Mouse (Mus musculus) lung, postnatal 36 days (tissue): ENCODE measurements around the gene Adamtsl1.

ENCODE experiments used
- DNase-seq: peaks from one replicate; pipeline ENCODE4 v3.0.0; 2022; ENCODE audit warnings: mixed read lengths

Gene Adamtsl1

GRCm38 (mm10) chr4:85939460-85939859, 425.5 kb downstream of the Adamtsl1 start:
- no peak for DNase-seq

DNA sequence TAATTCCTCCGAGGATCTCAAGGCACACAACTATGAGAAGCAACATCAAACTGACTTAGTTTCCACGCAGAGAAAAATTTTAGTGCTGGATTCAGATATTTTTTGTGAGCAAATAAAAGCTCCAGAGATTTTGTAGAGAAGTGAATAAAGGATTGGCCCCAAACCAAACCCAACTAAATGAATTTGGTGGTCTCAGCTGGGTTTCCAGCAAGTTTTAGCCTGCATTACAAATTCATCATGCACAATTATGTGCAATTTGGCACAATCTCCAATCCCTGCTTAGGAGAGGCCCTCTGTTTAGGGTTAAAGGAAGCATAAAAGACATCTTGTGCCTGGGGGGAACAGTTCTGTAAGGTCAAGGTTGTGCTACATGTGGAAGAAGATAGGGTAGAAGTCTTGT, 427.9 kb downstream of the Adamtsl1 start:
- DNase-seq: no peak

- no peak for DNase-seq
These were observed 439.6 kb downstream of the Adamtsl1 start for GRCm38 (mm10) chr4:85953590-85953989.

DNA sequence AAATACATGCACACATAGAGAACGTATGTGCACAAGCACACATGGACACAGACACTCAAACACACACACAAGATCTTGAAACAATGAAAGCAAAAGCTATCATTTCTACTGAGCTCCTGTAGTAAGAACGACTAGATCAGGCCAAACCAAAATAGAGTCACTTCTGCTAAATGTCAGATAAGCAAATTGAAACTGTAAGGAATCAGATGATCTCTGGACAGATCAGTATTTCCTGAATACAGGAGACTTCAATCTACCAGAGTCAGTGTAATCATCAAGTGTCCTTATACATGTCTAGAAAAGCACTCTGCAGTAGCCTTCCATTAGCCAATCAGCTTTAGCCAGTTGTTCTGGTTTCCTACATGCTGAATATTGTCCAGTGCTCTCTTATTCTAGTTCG, 441.4 kb downstream of the Adamtsl1 start:
- no peak for DNase-seq

- no peak for DNase-seq
These were observed 443.3 kb downstream of the Adamtsl1 start for GRCm38 (mm10) chr4:85957266-85957665.

DNA sequence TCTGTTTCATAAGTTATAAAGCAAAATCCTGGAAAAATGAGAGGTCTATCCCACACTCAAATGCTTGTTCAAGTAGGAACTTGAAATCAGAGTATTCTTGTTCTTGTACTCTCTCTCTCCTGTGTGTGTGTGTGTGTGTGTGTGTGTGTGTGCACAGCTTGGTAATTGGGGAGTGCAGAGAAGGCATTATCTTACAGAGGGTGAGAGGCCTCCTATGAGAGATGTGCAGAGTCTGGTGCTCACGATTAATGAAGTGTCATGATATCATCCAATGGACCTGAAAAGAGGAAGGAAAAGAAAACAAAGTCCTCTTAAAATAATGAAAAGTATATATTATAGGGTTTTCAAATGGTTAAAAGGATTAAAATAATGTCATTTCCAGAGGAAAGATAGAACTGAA, 443.9 kb downstream of the Adamtsl1 start:
- no peak for DNase-seq

GRCm38 (mm10) chr4:85959019-85959418, 445.0 kb downstream of the Adamtsl1 start:
- DNase-seq: peak; percentile 6

GRCm38 (mm10) chr4:85976188-85976587, 462.2 kb downstream of the Adamtsl1 start:
- no peak for DNase-seq

GRCm38 (mm10) chr4:85979206-85979605, 465.2 kb downstream of the Adamtsl1 start:
- peak; percentile 6 for DNase-seq

- DNase-seq: no peak
These were observed 492.6 kb downstream of the Adamtsl1 start for GRCm38 (mm10) chr4:86006596-86006995.

GRCm38 (mm10) chr4:86013640-86014039, 499.7 kb downstream of the Adamtsl1 start:
- DNase-seq: no peak

GRCm38 (mm10) chr4:86018928-86019327, 505.0 kb downstream of the Adamtsl1 start:
- no peak for DNase-seq

- DNase-seq: no peak
These were observed 505.6 kb downstream of the Adamtsl1 start for GRCm38 (mm10) chr4:86019586-86019985.

GRCm38 (mm10) chr4:86020372-86021090, 506.6 kb downstream of the Adamtsl1 start:
- no peak for DNase-seq

GRCm38 (mm10) chr4:86024573-86025160, 510.7 kb downstream of the Adamtsl1 start:
- peak; percentile 65 for DNase-seq

- no peak for DNase-seq
These were observed 515.5 kb downstream of the Adamtsl1 start for GRCm38 (mm10) chr4:86029486-86029885.

DNA sequence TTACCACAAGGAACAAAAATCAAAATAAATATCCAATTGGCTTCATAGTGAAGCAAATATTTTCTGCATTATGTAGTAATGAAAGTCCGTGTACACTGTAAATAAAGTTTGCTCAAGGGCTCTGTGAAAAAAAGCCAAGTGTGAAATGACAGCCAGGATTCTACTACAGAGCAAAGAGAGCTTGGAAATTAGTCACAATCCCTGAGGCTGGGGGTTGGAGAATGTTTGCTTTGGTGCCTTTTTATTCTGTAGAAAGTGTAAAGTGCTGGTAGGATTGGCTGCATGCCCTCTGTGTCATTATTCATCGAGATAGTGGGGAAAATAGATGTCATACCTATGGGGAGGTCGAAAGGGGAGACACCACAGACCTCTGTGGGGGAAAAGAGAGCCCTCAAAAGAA, 516.2 kb downstream of the Adamtsl1 start:
- DNase-seq: peak; percentile 65

GRCm38 (mm10) chr4:86031041-86031440, 517.1 kb downstream of the Adamtsl1 start:
- DNase-seq: peak; percentile 38

DNA sequence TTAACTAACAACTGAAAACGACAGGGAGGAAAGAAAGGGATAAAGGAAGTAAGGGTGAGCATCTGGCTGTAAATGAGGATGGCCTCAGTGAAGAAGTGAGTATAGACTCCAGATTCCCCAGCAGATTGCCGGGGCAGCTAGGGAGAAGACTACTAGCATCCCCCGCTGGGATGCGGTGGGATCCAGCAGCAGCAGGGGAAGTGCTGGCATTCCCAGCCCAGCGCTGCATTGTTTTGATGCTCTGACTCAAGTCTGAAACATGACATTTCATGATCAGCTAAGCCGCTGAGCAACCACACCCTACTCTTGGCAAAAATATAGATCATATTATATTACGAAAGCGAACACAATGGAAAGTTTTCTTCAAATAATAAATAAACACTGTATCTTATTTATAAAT, 526.9 kb downstream of the Adamtsl1 start:
- DNase-seq: no peak

DNA sequence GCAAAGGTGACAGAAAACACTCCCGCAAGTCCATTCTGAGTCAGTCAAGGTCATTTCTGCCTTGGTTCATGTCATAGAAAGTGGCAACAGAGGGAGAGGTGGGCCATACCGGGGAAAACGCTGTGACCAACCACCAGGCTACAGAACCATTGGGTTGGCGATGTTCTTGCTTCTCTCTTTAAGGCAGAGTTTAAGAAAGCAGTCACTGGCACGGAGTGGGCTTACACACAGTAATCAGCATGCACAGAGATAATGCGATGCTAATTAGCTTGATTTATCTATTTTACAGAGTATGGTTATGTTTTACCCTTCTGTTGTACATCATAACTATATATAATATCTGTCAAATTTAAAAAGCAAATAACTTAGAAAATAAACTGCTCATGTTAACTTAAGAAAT, 531.5 kb downstream of the Adamtsl1 start:
- no peak for DNase-seq

DNA sequence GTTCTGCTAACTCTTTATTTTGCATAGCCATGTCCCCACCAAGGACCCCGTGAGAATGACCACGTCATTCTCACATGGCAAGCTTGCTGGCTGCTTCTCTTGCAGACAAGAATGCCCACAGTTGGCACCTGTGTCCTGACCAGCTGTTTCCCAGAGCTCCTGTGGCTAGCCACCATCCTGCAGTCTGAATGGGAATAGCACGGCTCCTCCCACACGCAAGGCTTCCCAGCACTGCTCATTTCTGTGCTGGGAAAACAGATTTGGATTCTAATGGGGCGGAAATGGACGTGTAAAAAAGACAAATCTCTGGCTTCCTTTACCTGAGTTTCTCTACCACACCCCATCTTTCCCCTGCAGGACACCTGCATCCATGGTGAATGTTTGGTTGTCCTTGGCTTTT, 531.9 kb downstream of the Adamtsl1 start:
- no peak for DNase-seq

- peak; percentile 61 for DNase-seq
These were observed 532.9 kb downstream of the Adamtsl1 start for GRCm38 (mm10) chr4:86046881-86047280.

DNA sequence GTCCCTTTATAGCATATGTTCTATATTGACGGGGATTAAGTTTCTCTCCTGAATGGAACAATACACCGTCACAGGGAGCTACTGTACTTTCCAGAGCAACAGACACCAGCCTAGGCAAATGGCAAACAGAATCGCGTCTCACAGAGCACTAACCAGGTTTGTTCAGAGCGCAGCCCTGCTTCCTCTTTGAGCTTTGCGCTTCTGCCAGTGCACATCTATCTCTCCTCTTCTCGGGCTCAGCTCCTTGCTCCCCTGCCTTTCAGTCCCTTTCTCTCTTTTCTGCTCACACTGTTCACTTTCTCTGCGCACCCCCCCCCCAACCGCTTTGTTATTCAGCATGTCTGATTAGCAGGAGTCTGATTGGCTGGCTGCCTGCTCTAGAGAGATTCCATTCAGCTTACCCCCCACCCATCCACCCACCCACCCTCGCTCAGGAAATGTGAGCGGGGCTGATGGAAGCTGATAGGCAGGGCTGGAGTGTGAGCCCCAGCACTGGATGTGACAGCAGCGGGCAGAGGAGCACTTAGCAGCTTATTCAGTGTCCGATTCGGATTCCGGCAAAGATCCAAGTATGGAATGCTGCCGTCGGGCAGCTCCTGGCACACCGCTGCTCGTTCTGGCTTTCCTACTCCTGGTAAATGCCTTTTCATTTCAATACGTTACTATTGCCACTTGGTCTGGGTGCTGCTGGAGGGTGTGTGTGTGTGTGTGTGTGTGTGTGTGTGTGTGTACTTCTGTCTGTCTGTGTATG, 539.7 kb downstream of the Adamtsl1 start:
- DNase-seq: peak; percentile 56

DNA sequence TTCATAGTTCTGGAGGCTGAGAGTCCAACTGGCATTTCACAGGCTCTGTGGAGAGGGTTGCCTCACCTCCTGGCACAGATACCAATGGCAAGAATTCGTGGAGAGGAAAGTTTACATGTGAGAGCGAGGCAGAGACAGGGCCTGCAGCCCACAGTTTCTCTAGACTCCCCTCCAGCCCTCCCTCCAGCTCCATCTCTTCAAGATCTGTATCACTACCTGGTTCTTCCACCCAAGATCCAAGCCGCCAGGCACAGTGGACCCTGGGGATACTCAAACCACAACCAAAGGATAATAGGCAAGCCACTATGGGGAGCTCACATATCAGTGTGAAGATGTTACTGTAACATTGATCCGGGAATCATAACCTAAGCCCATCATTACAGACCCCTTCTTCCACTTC, 546.6 kb downstream of the Adamtsl1 start:
- DNase-seq: peak; percentile 44
